Mouse (Mus musculus): ENCODE data around the gene Pomt1. TPM values are rescaled to one million over a fixed set of nuclear protein-coding genes. Genes with fewer than 3 reads are reported as not detected.

Pomt1 gene
- total RNA-seq, 1 experiment, result 36.5 TPM

DNA sequence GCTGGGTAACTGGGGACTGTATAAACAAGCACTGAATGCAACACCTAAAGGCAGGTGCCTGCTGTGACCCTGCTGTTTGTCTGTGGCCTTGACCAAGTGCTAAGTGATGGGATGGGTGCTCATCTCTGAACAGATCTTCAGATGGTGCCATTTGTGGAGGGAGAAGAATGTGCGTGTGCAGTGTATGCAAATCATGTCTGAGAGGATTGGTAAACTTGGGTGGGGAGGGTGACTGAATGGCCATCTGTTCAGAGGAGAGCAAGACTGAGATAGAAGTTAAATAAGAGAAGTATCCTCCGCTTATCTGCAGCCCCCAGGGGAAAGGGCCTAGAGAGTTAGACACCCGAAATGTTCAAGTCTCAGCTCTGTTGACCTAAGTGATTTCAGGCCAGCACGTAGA is 63.1 kb downstream of the Pomt1 start:
- H3K9me3 ChIP-seq (ENCODE audit: control insufficient read depth, insufficient read depth, low read depth, low read length), result no peaks in the 10 kb centered on the region
- peaks cover 31% of the 10 kb centered on the region for H3K36me3 ChIP-seq (ENCODE audit: control insufficient read depth, insufficient read depth, low read length, poor library complexity, severe bottlenecking)
- in situ Hi-C loops (cut with MboI; ENCODE audit: low sequenced_read_pairs in 2 of 2, unreplicated experiment in 2 of 2), result no loop called here
- no peak overlapping the region for H3K27ac ChIP-seq (ENCODE audit: insufficient read depth, low read depth, low read length, poor library complexity, severe bottlenecking)
- DNase-seq (ENCODE audit: low read depth, low spot score), result no peak
- H3K4me1 ChIP-seq (ENCODE audit: control insufficient read depth in 2 of 2, insufficient read depth in 2 of 2, low read length in 2 of 2, poor library complexity in 1 of 2), result no peaks in the 10 kb centered on the region
- H3K9ac ChIP-seq (ENCODE audit: insufficient read depth, low read depth, low read length, poor library complexity, severe bottlenecking), result no peak overlapping the region
- TF ChIP-seq HCFC1 (IDR thresholded peaks at IDR 0.05; ENCODE audit: borderline replicate concordance, insufficient read depth, low read length), result no peak
- TF ChIP-seq ZNF384 (IDR thresholded peaks at IDR 0.05; ENCODE audit: low read depth, low read length), result no peak
- no peak for TF ChIP-seq CHD2 (IDR thresholded peaks at IDR 0.05; ENCODE audit: low read depth, low read length)
- no peak for TF ChIP-seq ZC3H11A (IDR thresholded peaks at IDR 0.05; ENCODE audit: borderline replicate concordance, low read depth, low read length)
- no peak for TF ChIP-seq MAFK (IDR thresholded peaks at IDR 0.05; ENCODE audit: insufficient read depth, low read depth, low read length)
- H3K4me3 ChIP-seq (ENCODE audit: insufficient read depth in 1 of 2, low read depth in 1 of 2, low read length in 2 of 2, poor library complexity in 1 of 2, severe bottlenecking in 1 of 2), result no peak overlapping the region

DNA sequence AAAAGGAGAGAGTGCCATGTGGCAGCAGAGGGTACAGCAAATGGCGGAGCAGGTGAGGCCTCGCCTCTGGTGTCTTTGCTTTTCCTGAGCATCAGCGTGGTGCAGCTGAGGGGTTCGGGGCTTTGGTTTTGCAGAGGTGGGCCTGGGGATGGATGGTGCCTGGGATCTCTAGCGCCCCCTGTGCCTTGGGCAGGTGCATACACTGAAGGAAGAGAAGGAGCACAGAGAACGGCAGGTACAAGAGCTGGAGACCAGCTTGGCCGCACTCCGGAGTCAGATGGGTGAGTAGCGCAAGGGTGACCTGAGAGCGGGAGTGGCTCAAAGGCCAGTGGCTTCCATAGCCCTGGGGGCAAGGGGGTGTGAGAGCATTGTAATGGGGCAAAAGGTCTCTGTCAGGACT is 66.6 kb downstream of the Pomt1 start:
- Histone ChIP-seq H3K9ac (ENCODE audit: insufficient read depth, low read depth, low read length, poor library complexity, severe bottlenecking) (no peak overlapping the region), H3K9me3 (ENCODE audit: control insufficient read depth, insufficient read depth, low read depth, low read length) (no peaks in the 10 kb centered on the region), H3K36me3 (ENCODE audit: control insufficient read depth, insufficient read depth, low read length, poor library complexity, severe bottlenecking) (peaks cover 46% of the 10 kb centered on the region), H3K27ac (ENCODE audit: insufficient read depth, low read depth, low read length, poor library complexity, severe bottlenecking) (no peak overlapping the region), H3K4me1 (ENCODE audit: control insufficient read depth in 2 of 2, insufficient read depth in 2 of 2, low read length in 2 of 2, poor library complexity in 1 of 2) (peaks cover 0 to 2% of the 10 kb centered on the region in 2 experiments; a peak in 1 of 4 replicates), H3K4me3 (ENCODE audit: insufficient read depth in 1 of 2, low read depth in 1 of 2, low read length in 2 of 2, poor library complexity in 1 of 2, severe bottlenecking in 1 of 2) (no peak overlapping the region)
- TF ChIP-seq HCFC1 (IDR thresholded peaks at IDR 0.05; ENCODE audit: borderline replicate concordance, insufficient read depth, low read length) (no peak), MAFK (IDR thresholded peaks at IDR 0.05; ENCODE audit: insufficient read depth, low read depth, low read length) (no peak), ZC3H11A (IDR thresholded peaks at IDR 0.05; ENCODE audit: borderline replicate concordance, low read depth, low read length) (no peak), CHD2 (IDR thresholded peaks at IDR 0.05; ENCODE audit: low read depth, low read length) (no peak), ZNF384 (IDR thresholded peaks at IDR 0.05; ENCODE audit: low read depth, low read length) (no peak)
- in situ Hi-C loops (cut with MboI; ENCODE audit: low sequenced_read_pairs in 2 of 2, unreplicated experiment in 2 of 2), result no loop called here
- DNase-seq (ENCODE audit: low read depth, low spot score), result no peak

DNA sequence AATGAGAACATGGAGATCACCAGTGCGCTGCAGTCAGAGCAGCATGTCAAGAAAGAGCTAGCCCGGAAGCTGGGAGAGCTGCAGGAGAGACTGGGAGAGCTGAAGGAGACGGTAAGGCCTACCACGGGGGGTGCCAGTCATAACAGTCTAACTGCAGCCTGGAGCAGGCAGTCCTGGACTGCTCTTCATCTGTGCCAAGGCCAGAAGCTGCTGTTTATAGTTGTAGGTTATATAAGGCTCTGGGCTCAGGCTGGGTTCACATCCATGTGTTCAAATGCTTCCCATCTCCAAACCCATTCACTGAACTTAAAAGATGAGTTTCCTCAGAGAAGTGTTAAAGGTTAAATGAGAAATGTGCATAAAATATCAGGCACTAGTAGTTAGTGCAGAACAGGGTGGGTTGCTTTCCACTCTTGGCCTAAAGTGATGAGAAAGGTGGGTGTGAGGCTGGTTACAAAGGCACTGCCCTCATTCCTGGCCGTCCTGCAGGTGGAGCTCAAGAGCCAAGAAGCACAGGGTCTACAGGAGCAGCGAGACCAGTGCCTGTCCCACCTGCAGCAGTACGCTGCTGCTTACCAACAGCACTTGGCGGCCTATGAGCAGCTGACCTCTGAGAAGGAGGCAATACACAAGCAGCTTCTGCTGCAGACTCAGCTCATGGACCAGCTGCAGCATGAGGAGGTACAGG is 67.9 kb downstream of the Pomt1 start:
- H3K4me3 ChIP-seq (ENCODE audit: insufficient read depth in 1 of 2, low read depth in 1 of 2, low read length in 2 of 2, poor library complexity in 1 of 2, severe bottlenecking in 1 of 2), result no peak overlapping the region
- in situ Hi-C loops (cut with MboI; ENCODE audit: low sequenced_read_pairs in 2 of 2, unreplicated experiment in 2 of 2), result no loop called here
- H3K36me3 ChIP-seq (ENCODE audit: control insufficient read depth, insufficient read depth, low read length, poor library complexity, severe bottlenecking), result peaks cover 48% of the 10 kb centered on the region

More for the DNA sequence above, 67.9 kb downstream of the Pomt1 start:
- TF ChIP-seq HCFC1 (IDR thresholded peaks at IDR 0.05; ENCODE audit: borderline replicate concordance, insufficient read depth, low read length) (no peak), ZNF384 (IDR thresholded peaks at IDR 0.05; ENCODE audit: low read depth, low read length) (no peak), MAFK (IDR thresholded peaks at IDR 0.05; ENCODE audit: insufficient read depth, low read depth, low read length) (no peak), CHD2 (IDR thresholded peaks at IDR 0.05; ENCODE audit: low read depth, low read length) (no peak), ZC3H11A (IDR thresholded peaks at IDR 0.05; ENCODE audit: borderline replicate concordance, low read depth, low read length) (no peak)
- Histone ChIP-seq H3K27ac (ENCODE audit: insufficient read depth, low read depth, low read length, poor library complexity, severe bottlenecking) (no peak overlapping the region), H3K4me1 (ENCODE audit: control insufficient read depth in 2 of 2, insufficient read depth in 2 of 2, low read length in 2 of 2, poor library complexity in 1 of 2) (peaks cover 0 to 2% of the 10 kb centered on the region in 2 experiments; a peak in 1 of 4 replicates), H3K9ac (ENCODE audit: insufficient read depth, low read depth, low read length, poor library complexity, severe bottlenecking) (no peak overlapping the region), H3K9me3 (ENCODE audit: control insufficient read depth, insufficient read depth, low read depth, low read length) (no peaks in the 10 kb centered on the region)
- DNase-seq (ENCODE audit: low read depth, low spot score), result peak; percentile 41

Other genes starting within 250 kb of the Pomt1 start
- gene Fam78a, start 151.7 kb upstream of the Pomt1 start, total RNA-seq (2012; rRNA removed), result 4.1 and 4.8 TPM in 2 replicates
- gene Plpp7, start 141.1 kb upstream of the Pomt1 start, total RNA-seq (2012; rRNA removed), result 1.4 and 4.3 TPM in 2 replicates
- gene Prrc2b, start 85.5 kb upstream of the Pomt1 start, total RNA-seq (2012; rRNA removed), result 75.1 and 88.5 TPM in 2 replicates
- 52.1 and 56.8 TPM in 2 replicates for gene Uck1, start 23.6 kb downstream of the Pomt1 start, total RNA-seq (2012; rRNA removed)
- gene Golga2, start 50.8 kb downstream of the Pomt1 start, total RNA-seq (2012; rRNA removed), result 42.2 and 49.9 TPM in 2 replicates
- gene Swi5, start 51.5 kb downstream of the Pomt1 start, total RNA-seq (2012; rRNA removed), result 172 and 280 TPM in 2 replicates
- 13.6 and 18.7 TPM in 2 replicates for gene Ciz1, start 115.7 kb downstream of the Pomt1 start, total RNA-seq (2012; rRNA removed)
- 1.5 and 2.5 TPM in 2 replicates for gene Dnm1, start 116.7 kb downstream of the Pomt1 start, total RNA-seq (2012; rRNA removed)
- gene 1110008P14Rik, start 145.3 kb downstream of the Pomt1 start, total RNA-seq (2012; rRNA removed), result 20.0 and 31.3 TPM in 2 replicates
- not detected in 2 replicates for gene Lcn2, start 151.7 kb downstream of the Pomt1 start, total RNA-seq (2012; rRNA removed)
- gene Ptges2, start 159.3 kb downstream of the Pomt1 start, total RNA-seq (2012; rRNA removed), result 24.9 and 30.7 TPM in 2 replicates
- 2.1 and 2.5 TPM in 2 replicates for gene Naif1, start 213.9 kb downstream of the Pomt1 start, total RNA-seq (2012; rRNA removed)
- 22.1 and 23.4 TPM in 2 replicates for gene Slc25a25, start 214.9 kb downstream of the Pomt1 start, total RNA-seq (2012; rRNA removed)